Mouse (Mus musculus): ENCODE measurements around the gene Psen2. TPM values are rescaled to one million over a fixed set of nuclear protein-coding genes. Genes with fewer than 3 reads are reported as not detected.

Gene Psen2
- total and polyA plus RNA-seq, 3 experiments, result 11.6 to 30.5 (median 13.1) TPM

- intact Hi-C loops (cut with DNase I), result loop anchor here (5.0 kb wide), 1 partner anchor 384 kb away; no protein-coding TSS in a partner anchor
- no peaks in the 10 kb centered on the region for H3K27me3 ChIP-seq (ENCODE audit: control insufficient read depth, insufficient read depth, low read length)
- no peak overlapping the region for H3K4me3 ChIP-seq
- 64% methylated on average over 3 of the region's 3 CpGs for WGBS
- no peak overlapping the region for H3K27ac ChIP-seq
- H3K36me3 ChIP-seq (ENCODE audit: control insufficient read depth, insufficient read depth, low read length), result no peaks in the 10 kb centered on the region
- no peak overlapping the region for H3K9ac ChIP-seq (ENCODE audit: low read depth, low read length)
- H3K79me2 ChIP-seq (replicated peaks; ENCODE audit: control insufficient read depth, insufficient read depth, low read length), result no peaks in the 10 kb centered on the region
- H3K4me1 ChIP-seq (ENCODE audit: control insufficient read depth, insufficient read depth, low read length), result no peaks in the 10 kb centered on the region
- TF ChIP-seq CTCF (IDR thresholded peaks at IDR 0.05), result no peak
- TF ChIP-seq POLR2A (IDR thresholded peaks at IDR 0.05; ENCODE audit: insufficient read depth, low read depth, low read length), result no peak
- no peak for TF ChIP-seq EP300 (IDR thresholded peaks at IDR 0.05; ENCODE audit: insufficient read depth, low read depth, low read length)
- DNase-seq, result no peak
Measured at GRCm38 (mm10) chr1:180231729-180232128, 31.5 kb downstream of the Psen2 start.

GRCm38 (mm10) chr1:180230580-180230979, 32.7 kb downstream of the Psen2 start:
- 42% methylated on average over 2 of the region's 2 CpGs for WGBS
- no peak overlapping the region for H3K9ac ChIP-seq (ENCODE audit: low read depth, low read length)
- intact Hi-C loops (cut with DNase I), result loop anchor here (5.0 kb wide), 1 partner anchor 383 kb away; no protein-coding TSS in a partner anchor
- peak in 1 of 2 experiments; percentile 44 for DNase-seq
- no peaks in the 10 kb centered on the region for H3K36me3 ChIP-seq (ENCODE audit: control insufficient read depth, insufficient read depth, low read length)
- H3K79me2 ChIP-seq (replicated peaks; ENCODE audit: control insufficient read depth, insufficient read depth, low read length), result no peaks in the 10 kb centered on the region
- H3K27ac ChIP-seq, result no peak overlapping the region
- no peaks in the 10 kb centered on the region for H3K27me3 ChIP-seq (ENCODE audit: control insufficient read depth, insufficient read depth, low read length)
- no peak for TF ChIP-seq EP300 (IDR thresholded peaks at IDR 0.05; ENCODE audit: insufficient read depth, low read depth, low read length)
- peak; percentile 77 for TF ChIP-seq CTCF (IDR thresholded peaks at IDR 0.05)
- H3K4me3 ChIP-seq, result no peak overlapping the region
- no peaks in the 10 kb centered on the region for H3K4me1 ChIP-seq (ENCODE audit: control insufficient read depth, insufficient read depth, low read length)

- 85% methylated on average over 7 of the region's 7 CpGs for WGBS
- intact Hi-C loops (cut with DNase I), result loop anchor here (5.0 kb wide), 1 partner anchor 383 kb away; no protein-coding TSS in a partner anchor
- no peaks in the 10 kb centered on the region for H3K36me3 ChIP-seq (ENCODE audit: control insufficient read depth, insufficient read depth, low read length)
- no peak overlapping the region for H3K9ac ChIP-seq (ENCODE audit: low read depth, low read length)
- H3K4me1 ChIP-seq (ENCODE audit: control insufficient read depth, insufficient read depth, low read length), result no peaks in the 10 kb centered on the region
- no peaks in the 10 kb centered on the region for H3K79me2 ChIP-seq (replicated peaks; ENCODE audit: control insufficient read depth, insufficient read depth, low read length)
- H3K27me3 ChIP-seq (ENCODE audit: control insufficient read depth, insufficient read depth, low read length), result no peaks in the 10 kb centered on the region
- H3K27ac ChIP-seq, result no peak overlapping the region
- H3K4me3 ChIP-seq, result no peak overlapping the region
- no peak for DNase-seq
- TF ChIP-seq CTCF (IDR thresholded peaks at IDR 0.05), result no peak
- no peak for TF ChIP-seq EP300 (IDR thresholded peaks at IDR 0.05; ENCODE audit: insufficient read depth, low read depth, low read length)
- no peak for TF ChIP-seq POLR2A (IDR thresholded peaks at IDR 0.05; ENCODE audit: insufficient read depth, low read depth, low read length)
Measured at GRCm38 (mm10) chr1:180229906-180230305, 33.3 kb downstream of the Psen2 start.

GRCm38 (mm10) chr1:180228854-180229253, 34.4 kb downstream of the Psen2 start:
- 72% methylated on average over 12 of the region's 12 CpGs for WGBS
- H3K36me3 ChIP-seq (ENCODE audit: control insufficient read depth, insufficient read depth, low read length), result no peaks in the 10 kb centered on the region
- no peak overlapping the region for H3K27ac ChIP-seq
- TF ChIP-seq POLR2A (IDR thresholded peaks at IDR 0.05; ENCODE audit: insufficient read depth, low read depth, low read length) (no peak), EP300 (IDR thresholded peaks at IDR 0.05; ENCODE audit: insufficient read depth, low read depth, low read length) (no peak), CTCF (IDR thresholded peaks at IDR 0.05) (no peak)
- no peaks in the 10 kb centered on the region for H3K79me2 ChIP-seq (replicated peaks; ENCODE audit: control insufficient read depth, insufficient read depth, low read length)
- H3K27me3 ChIP-seq (ENCODE audit: control insufficient read depth, insufficient read depth, low read length), result no peaks in the 10 kb centered on the region
- no peak overlapping the region for H3K9ac ChIP-seq (ENCODE audit: low read depth, low read length)
- H3K4me3 ChIP-seq, result no peak overlapping the region
- no peaks in the 10 kb centered on the region for H3K4me1 ChIP-seq (ENCODE audit: control insufficient read depth, insufficient read depth, low read length)
- DNase-seq, result no peak
- intact Hi-C loops (cut with DNase I), result no loop called here

- Histone ChIP-seq H3K27me3 (ENCODE audit: control insufficient read depth, insufficient read depth, low read length) (no peaks in the 10 kb centered on the region), H3K4me1 (ENCODE audit: control insufficient read depth, insufficient read depth, low read length) (no peaks in the 10 kb centered on the region), H3K79me2 (replicated peaks; ENCODE audit: control insufficient read depth, insufficient read depth, low read length) (no peaks in the 10 kb centered on the region), H3K27ac (no peak overlapping the region), H3K36me3 (ENCODE audit: control insufficient read depth, insufficient read depth, low read length) (no peaks in the 10 kb centered on the region), H3K9ac (ENCODE audit: low read depth, low read length) (no peak overlapping the region), H3K4me3 (no peak overlapping the region)
- TF ChIP-seq EP300 (IDR thresholded peaks at IDR 0.05; ENCODE audit: insufficient read depth, low read depth, low read length) (no peak), POLR2A (IDR thresholded peaks at IDR 0.05; ENCODE audit: insufficient read depth, low read depth, low read length) (no peak), CTCF (IDR thresholded peaks at IDR 0.05) (no peak)
- DNase-seq, result no peak
- 80% methylated on average over 3 of the region's 3 CpGs for WGBS
- intact Hi-C loops (cut with DNase I), result no loop called here
Measured at GRCm38 (mm10) chr1:180226766-180227165, 36.5 kb downstream of the Psen2 start.

- no peaks in the 10 kb centered on the region for H3K27me3 ChIP-seq (ENCODE audit: control insufficient read depth, insufficient read depth, low read length)
- peak overlapping the region; percentile 37 for H3K4me3 ChIP-seq
- no peaks in the 10 kb centered on the region for H3K4me1 ChIP-seq (ENCODE audit: control insufficient read depth, insufficient read depth, low read length)
- peak overlapping the region; percentile 51; the same call in 1 of the 2 replicates for H3K27ac ChIP-seq
- H3K79me2 ChIP-seq (replicated peaks; ENCODE audit: control insufficient read depth, insufficient read depth, low read length), result no peaks in the 10 kb centered on the region
- DNase-seq, result peak; percentile 23 to 30
- TF ChIP-seq CTCF (IDR thresholded peaks at IDR 0.05), result 0 out of 2 replicates have a peak, but pooled peaks have one; percentile 10
- no peak for TF ChIP-seq EP300 (IDR thresholded peaks at IDR 0.05; ENCODE audit: insufficient read depth, low read depth, low read length)
- H3K36me3 ChIP-seq (ENCODE audit: control insufficient read depth, insufficient read depth, low read length), result no peaks in the 10 kb centered on the region
- WGBS, result 29% methylated on average over 12 of the region's 12 CpGs
- intact Hi-C loops (cut with DNase I), result no loop called here
- peak overlapping the region; percentile 4; the same call in 1 of the 2 replicates for H3K9ac ChIP-seq (ENCODE audit: low read depth, low read length)
Measured at GRCm38 (mm10) chr1:180226221-180226713, 37.0 kb downstream of the Psen2 start.

All from heart, adult 2 months (tissue).